Mouse (Mus musculus): Measurements from ENCODE around the gene Gm33543.

Gene Gm33543

GRCm38 (mm10) chr10:95836530-95837264 lies 6.0 kb downstream of the Gm33543 start:
- no peak for DNase-seq (ENCODE audit: low read depth in 2 of 2, low spot score in 2 of 2)

DNA sequence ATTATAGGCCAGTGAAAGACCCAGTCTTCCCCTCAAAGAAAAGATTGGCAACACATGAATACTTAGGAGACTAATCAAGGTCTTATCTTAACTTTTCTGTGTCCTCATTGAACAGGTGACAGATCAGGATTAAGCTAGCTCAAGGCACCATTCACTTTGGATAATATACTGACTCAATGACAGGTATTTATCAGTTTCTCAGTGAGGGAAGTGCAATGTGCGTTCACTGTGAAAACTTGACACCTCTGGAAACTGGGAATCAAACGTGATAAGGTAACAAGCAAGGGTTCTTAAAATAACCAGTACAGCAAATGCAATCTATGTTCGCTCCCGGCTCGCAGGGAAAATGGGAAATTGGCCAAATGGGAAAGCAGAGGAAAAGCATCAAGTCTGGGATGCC lies 11.8 kb downstream of the Gm33543 start:
- DNase-seq (ENCODE audit: low read depth in 2 of 2, low spot score in 2 of 2): no peak

GRCm38 (mm10) chr10:95829471-95829870 lies 13.3 kb downstream of the Gm33543 start:
- no peak for DNase-seq (ENCODE audit: low read depth in 2 of 2, low spot score in 2 of 2)

- no peak for DNase-seq (ENCODE audit: low read depth in 2 of 2, low spot score in 2 of 2)
Measured at GRCm38 (mm10) chr10:95828374-95828773, 14.4 kb downstream of the Gm33543 start.

DNA sequence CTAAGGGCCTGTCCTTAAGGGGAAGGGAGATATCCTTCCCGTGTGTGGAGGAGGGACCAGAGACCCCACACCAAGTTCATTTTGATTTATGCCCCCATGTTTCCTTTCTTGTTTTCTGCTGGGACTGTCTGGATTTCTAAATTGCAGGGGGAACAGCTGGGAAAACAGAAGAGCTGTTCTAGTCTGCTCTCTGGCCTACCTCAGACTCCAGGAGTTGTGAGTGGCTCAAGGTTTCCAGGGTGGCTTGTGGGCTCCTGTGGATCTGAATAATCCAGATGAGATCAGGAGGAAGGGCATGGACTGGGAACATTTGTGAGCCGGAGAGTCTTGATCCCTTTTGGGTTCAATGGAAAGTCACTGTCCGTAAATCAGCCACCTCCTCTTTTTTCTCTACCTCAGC lies 17.1 kb downstream of the Gm33543 start:
- no peak for DNase-seq (ENCODE audit: low read depth in 2 of 2, low spot score in 2 of 2)

DNA sequence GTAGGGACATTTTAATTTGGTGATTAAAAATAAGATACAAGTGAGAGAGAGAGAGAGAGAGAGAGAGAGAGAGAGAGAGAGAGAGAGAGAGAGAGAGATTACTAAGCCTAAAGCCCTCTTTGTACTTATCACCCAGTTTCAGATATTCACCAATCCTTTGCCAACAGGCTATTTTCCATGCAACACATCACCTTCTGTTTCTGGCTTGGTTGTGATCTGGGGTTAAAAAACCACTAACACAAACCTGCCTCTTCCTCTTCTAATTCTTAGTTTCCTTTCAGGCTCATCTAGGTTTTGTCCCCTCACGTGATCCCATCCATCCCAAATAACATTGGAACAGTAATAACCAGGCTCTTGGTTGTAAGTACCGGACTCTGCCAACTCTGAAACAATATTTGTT lies 24.2 kb downstream of the Gm33543 start:
- DNase-seq (ENCODE audit: low read depth in 2 of 2, low spot score in 2 of 2): no peak

DNA sequence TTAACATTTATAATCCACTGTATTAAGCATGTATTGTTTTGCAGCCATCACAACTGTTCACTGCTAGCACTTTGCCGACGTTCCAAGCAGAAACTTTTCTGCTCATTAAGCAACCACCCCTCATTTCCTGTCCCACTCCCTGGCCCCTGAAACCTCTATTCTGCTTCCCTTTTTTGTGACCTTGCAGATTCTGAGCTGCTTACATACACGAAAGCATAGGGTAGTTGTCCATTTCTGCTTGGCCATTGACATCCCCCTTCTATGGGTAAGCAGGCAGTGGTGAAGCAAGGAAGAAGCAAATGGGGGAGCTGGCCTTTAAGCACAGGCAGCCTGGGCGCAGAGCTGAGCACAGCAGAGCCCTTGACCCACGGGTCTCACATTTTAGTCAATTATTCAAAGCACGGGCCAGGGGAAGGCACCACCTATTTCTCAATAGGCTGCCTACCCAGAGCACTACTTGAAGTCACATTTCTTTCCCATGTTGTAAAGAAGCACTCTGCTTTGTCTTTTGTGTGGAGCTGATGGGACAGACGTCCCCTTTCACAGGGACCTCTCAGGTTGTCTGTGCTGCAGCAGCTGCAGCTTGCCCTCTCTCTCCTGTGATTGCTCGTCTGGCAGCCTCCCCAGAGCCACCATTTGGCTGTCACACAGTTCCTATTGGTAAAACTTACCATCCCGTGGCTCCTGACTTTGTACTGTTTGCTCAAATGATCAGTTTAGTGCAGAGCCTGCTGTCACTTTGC lies 25.1 kb downstream of the Gm33543 start:
- DNase-seq (ENCODE audit: low read depth in 2 of 2, low spot score in 2 of 2): no peak

DNA sequence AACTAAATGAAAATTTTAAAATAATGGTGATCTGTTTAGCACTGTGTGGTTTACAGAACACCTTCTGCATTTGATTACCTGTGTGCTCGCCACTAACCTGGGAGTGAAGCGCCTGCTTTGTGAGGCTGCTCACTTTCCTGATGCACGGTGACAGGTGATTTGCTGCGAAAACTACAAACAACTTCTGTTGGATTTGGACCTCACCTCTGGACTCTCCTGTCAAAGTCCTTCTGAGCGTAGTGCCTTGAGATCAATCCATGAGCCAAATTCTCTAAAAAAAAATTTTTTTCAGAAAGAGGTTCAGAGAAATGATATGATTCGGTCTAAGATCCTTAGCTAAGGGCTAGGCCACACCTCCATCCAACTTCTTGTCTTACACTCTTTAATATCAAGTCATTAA lies 28.4 kb downstream of the Gm33543 start:
- DNase-seq (ENCODE audit: low read depth in 2 of 2, low spot score in 2 of 2): no peak

DNA sequence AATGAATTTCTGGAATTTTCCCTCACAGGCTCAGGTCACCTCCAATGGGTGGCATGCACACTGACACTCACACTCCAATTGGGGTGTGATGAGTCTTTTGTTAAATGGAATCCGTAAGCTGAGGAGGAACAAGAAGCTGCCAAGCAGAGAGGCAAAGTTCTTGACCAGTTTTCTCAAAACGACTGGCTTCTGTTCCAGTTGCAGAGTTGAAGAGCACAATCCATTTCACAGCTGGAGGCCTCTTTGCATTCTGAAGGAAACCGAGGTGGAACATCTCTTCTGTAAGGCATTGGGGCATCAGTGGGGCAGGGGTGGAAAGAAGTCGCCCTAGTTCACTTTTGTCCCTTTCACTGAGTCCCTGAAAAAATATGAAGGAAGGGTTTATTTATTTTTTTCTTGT lies 30.9 kb downstream of the Gm33543 start:
- no peak for DNase-seq (ENCODE audit: low read depth in 2 of 2, low spot score in 2 of 2)

DNA sequence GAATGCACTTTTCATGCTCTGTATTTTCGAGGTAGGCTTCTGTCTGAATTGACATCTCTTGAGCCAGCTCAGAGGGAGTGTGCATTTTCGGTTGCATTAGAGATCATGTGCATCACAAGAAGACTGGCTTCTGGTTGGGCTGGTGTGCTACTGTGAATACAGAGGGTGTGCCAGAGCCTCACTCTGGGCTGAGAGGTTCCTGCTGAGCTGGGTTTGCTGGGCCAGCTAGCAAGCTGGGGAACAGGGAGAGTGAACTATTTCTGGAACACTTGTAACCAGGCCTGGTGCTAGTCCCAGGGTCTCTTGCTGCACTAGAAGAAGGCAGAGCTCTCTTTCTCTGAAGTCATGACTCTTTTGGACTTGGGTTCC lies 41.3 kb downstream of the Gm33543 start:
- no peak for DNase-seq (ENCODE audit: low read depth in 2 of 2, low spot score in 2 of 2)

DNA sequence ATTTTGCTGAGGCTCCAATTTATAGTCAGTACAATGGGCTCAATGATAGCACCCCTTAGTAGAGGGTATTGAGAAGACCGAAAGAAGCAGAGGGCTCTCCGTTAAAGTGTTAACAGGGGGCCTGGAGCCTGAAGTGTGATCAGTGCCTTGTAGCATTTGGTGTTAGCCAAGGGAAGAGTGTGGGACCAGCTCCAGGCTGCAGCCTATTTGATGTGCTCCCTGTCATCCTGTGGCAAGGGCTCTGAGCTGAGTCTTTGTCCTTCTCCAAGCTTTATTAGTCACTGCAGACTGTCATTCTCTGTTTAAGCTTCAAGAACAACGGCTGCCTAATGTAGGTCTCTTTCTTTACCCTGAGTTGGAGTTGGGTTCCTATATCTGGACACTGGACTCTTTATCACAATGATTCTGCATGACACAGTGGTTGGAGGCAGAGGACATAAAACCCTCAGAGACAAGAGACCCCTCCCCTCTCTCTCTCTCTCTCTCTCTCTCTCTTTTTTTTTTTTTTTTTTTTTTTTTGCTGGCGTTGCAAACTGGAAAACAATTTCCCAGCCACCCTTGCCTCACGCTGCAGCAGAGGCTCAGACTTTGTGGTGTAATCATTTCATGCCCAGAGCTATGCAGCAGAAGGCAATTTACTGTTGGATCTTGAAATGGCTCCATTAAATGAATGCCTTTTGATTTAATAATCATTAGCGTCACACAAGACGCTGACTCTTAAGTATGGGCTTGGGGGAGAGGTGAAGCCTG lies 41.9 kb downstream of the Gm33543 start:
- no peak for DNase-seq (ENCODE audit: low read depth in 2 of 2, low spot score in 2 of 2)

DNA sequence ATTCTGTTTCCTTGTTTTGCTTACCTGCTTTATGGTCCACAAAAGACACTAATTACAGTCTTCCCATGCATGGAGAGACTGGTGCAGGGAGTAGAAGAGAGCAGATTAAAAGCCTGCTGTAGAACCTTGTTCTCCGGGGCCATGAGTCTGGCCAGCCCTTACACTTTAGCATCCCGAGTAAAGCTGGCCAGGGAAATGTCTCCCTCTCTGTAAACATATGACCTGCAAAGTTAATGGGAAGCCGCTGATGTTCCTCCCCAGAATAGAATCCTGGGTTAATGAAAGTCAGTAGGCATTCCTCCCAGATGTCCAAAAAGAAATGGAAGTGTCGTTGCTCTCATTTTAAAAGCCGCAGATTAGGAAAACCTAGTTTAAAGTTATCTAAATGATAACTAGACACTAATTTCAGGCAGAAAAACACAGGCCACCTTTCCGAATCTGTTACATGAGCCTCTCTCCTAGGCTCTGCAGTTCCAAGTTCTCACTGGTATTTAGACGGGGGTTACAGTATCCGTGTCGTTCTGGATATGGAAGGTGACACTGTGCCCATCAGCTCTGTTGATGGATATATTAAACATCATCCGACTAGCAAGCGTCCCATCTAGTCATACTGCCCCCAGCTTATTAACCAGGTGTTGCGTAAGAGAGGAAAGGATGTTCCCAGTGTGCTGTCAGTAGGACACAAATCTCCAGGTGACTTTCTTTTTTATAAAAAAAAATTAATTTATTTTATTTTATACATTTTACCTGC lies 44.9 kb downstream of the Gm33543 start:
- no peak for DNase-seq (ENCODE audit: low read depth in 2 of 2, low spot score in 2 of 2)

- DNase-seq (ENCODE audit: low read depth in 2 of 2, low spot score in 2 of 2): no peak
Measured at GRCm38 (mm10) chr10:95795500-95795899, 47.2 kb downstream of the Gm33543 start.

DNA sequence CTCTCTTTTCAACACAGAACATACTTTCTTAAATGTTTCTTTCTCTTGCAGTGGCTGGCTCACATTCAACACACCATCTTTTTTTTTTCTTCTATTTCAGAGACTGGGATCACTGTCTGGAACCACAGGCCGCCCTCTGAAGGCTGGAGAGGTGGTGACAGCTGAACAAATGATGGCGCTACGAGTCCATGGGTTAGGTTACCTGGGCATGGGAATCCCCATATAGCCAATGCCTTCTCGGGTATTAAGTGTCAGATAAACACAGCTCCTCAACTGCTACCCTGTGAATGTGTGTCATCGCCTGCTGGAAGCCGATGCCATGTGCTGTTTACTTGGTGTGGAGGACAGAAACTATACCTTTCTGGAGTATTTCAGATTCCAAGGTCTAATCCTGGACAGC lies 48.0 kb downstream of the Gm33543 start:
- DNase-seq (ENCODE audit: low read depth in 2 of 2, low spot score in 2 of 2): no peak

GRCm38 (mm10) chr10:95791427-95791804 lies 51.3 kb downstream of the Gm33543 start:
- no peak for DNase-seq (ENCODE audit: low read depth in 2 of 2, low spot score in 2 of 2)

- no peak for DNase-seq (ENCODE audit: low read depth in 2 of 2, low spot score in 2 of 2)
Measured at GRCm38 (mm10) chr10:95790771-95791426, 51.8 kb downstream of the Gm33543 start.

DNA sequence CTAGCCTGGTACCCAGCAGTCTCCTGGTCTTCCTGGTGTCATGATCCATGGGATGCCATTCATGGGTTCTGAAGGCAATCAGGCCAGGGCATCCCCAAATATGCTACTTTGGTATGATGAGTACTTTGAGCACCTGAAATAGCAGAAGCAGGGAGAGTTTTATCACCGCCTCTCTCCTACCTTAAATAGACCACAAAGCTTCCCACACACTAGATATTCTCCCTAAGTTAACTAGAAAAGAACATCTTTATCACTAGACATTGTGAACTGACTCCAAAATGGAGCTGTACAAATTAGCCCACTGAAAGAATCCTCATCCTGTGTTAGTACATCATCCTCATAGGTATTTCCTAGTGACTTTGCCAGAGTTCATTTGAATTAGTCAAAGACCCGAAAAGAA lies 55.6 kb downstream of the Gm33543 start:
- no peak for DNase-seq (ENCODE audit: low read depth in 2 of 2, low spot score in 2 of 2)

GRCm38 (mm10) chr10:95784837-95785236 lies 57.9 kb downstream of the Gm33543 start:
- DNase-seq (ENCODE audit: low read depth in 2 of 2, low spot score in 2 of 2): no peak

DNA sequence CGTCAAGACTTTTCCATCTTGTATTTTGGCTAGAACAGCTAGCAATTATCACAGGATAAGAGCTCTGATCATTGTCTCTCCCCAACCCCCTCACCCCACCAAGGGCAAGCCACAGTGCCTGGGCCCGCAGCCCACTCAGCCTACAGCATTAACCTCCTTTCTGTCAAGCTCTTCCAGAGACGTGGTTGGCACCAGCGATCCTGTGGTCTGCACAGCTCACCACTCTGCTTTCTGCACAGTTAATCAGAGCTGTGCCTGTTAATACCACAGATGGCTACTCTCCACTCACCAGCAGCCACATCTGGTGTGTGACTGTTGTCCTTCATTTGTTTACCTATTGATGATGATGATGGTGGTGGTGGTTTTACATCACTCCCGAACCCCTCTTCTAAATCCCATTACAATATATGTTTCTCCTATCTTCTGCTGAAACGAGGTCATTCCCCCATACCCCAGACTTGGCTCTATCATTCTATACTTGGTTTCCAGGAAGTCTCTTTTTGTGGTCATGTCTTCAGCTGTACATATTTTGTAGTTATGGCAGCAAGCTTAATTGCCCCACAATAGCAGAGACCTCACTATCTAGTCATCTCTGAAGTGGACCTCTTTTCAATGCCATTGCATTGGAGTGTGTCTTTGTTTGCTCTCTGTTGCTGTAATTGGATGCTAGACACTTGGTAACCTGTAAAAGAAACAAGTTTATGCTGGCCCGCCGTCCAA lies 61.7 kb downstream of the Gm33543 start:
- DNase-seq (ENCODE audit: low read depth in 2 of 2, low spot score in 2 of 2): no peak

- DNase-seq (ENCODE audit: low read depth in 2 of 2, low spot score in 2 of 2): peak in 1 of 2 experiments; percentile 7
Measured at GRCm38 (mm10) chr10:95779801-95780385, 62.8 kb downstream of the Gm33543 start.
